Mouse (Mus musculus): ENCODE measurements around the gene Zbtb7b. TPM values are rescaled to one million over a fixed set of nuclear protein-coding genes. Genes with fewer than 3 reads are reported as not detected.

Zbtb7b gene
- total and polyA plus RNA-seq, 2 experiments from 2014 or later: 0.75 to 4.9 TPM

DNA sequence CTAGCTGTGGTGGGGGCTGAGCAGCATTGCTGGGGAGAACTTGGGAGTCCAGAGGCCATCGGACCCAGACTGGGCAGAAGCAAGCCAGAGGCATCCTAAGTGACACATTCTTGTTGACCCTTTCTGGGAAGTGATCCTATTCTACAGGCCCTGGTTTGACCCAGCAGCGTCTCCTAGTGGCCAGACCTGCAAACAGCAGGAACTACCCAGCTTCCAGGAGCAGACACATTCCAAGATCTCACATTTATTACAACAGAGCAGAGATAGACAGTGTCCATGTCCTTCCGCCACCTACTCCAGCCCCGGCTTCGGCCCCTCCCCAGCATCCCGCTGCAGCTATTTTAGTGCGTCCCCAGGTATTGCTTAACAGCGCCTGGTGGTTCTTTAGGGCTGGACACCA, 55.2 kb downstream of the Zbtb7b start:
- 38% methylated on average over 8 of the region's 8 CpGs for WGBS
- Histone ChIP-seq H3K9ac (no peak overlapping the region), H3K4me1 (ENCODE audit: insufficient read depth) (0 out of 2 replicates have a peak, but pooled peaks cover 10% of the 10 kb centered on the region), H3K4me3 (ENCODE audit: low read depth, low read length) (no peak overlapping the region), H3K27ac (ENCODE audit: low read depth, low read length) (no peak overlapping the region), H3K4me2 (ENCODE audit: low read depth) (no peak overlapping the region), H3K36me3 (ENCODE audit: insufficient read depth) (peaks cover 9% of the 10 kb centered on the region; the same call in 1 of the 2 replicates), H3K27me3 (ENCODE audit: insufficient read depth, low read length) (no peaks in the 10 kb centered on the region), H3K9me3 (ENCODE audit: low read length) (no peaks in the 10 kb centered on the region)
- ATAC-seq (no peak), DNase-seq (peak; percentile 77)
- TF ChIP-seq CTCF (IDR thresholded peaks at IDR 0.05; ENCODE audit: low read depth): peak; percentile 86

- Histone ChIP-seq H3K9ac (peak within 1 kb of the TSS; percentile 79), H3K4me2 (ENCODE audit: low read depth) (peak within 1 kb of the TSS; percentile 80), H3K4me1 (ENCODE audit: insufficient read depth) (peaks cover 12% of the 10 kb centered on the region), H3K36me3 (ENCODE audit: insufficient read depth) (peaks cover 14% of the 10 kb centered on the region), H3K27ac (ENCODE audit: low read depth, low read length) (peak within 1 kb of the TSS; percentile 82), H3K4me3 (ENCODE audit: low read depth, low read length) (peak within 1 kb of the TSS; percentile 81), H3K27me3 (ENCODE audit: insufficient read depth, low read length) (no peaks in the 10 kb centered on the region), H3K9me3 (ENCODE audit: low read length) (no peaks in the 10 kb centered on the region)
- TF ChIP-seq CTCF (IDR thresholded peaks at IDR 0.05; ENCODE audit: low read depth): no peak
- ATAC-seq: peak; percentile 80
- peak; percentile 79 for DNase-seq
- WGBS: under 1% methylated on average over 41 of the region's 44 CpGs
Measured at GRCm38 (mm10) chr3:89337721-89338578, 56.6 kb downstream of the Zbtb7b start, which contains the start of gene Efna4. Gene Efna4, minus strand, starts transcription at chr3:89338028.

DNA sequence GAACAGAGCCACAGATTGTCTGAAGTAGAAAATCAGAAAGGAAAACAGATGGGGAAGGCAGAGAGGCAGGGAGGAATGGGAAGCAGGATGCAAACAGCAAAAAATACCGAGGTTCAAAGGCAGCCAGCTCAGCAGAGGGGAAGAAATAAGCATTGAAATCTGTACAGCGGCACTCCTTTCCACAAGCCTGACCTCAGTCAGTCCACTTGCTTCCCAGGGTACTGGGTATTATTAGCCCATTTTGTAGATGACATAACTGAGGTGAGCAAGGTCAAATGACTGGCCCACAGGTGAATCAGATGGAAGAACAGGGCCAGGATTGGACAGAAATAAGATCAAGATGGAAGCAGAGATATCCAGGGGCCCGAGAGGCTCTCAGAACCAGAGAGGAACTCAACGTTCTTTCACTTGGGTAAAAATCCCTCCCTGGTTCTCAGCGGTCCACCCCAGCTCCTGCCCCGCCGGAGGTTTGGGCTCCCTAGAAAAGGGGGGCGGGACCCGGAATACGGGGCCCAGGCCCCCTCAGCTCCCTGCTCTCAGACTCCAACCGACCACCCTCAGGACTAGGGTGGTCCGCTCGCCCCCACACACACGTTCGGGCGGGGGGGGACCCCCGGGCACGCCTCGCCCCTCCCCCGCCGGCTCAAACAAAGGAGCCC, 57.4 kb downstream of the Zbtb7b start:
- peak overlapping the region; percentile 79 for H3K9ac ChIP-seq
- peaks cover 19% of the 10 kb centered on the region for H3K4me1 ChIP-seq (ENCODE audit: insufficient read depth)
- H3K4me3 ChIP-seq (ENCODE audit: low read depth, low read length): peak overlapping the region; percentile 81
- 2% methylated on average over 20 of the region's 21 CpGs for WGBS
- no peaks in the 10 kb centered on the region for H3K27me3 ChIP-seq (ENCODE audit: insufficient read depth, low read length)
- no peaks in the 10 kb centered on the region for H3K9me3 ChIP-seq (ENCODE audit: low read length)
- peak overlapping the region; percentile 82 for H3K27ac ChIP-seq (ENCODE audit: low read depth, low read length)
- DNase-seq (peak; percentile 41), ATAC-seq (no peak)
- H3K4me2 ChIP-seq (ENCODE audit: low read depth): peak overlapping the region; percentile 80
- peaks cover 14% of the 10 kb centered on the region for H3K36me3 ChIP-seq (ENCODE audit: insufficient read depth)
- TF ChIP-seq CTCF (IDR thresholded peaks at IDR 0.05; ENCODE audit: low read depth): no peak

- peak overlapping the region; percentile 82 for H3K27ac ChIP-seq (ENCODE audit: low read depth, low read length)
- H3K9ac ChIP-seq: peak overlapping the region; percentile 79
- H3K36me3 ChIP-seq (ENCODE audit: insufficient read depth): peaks cover 14% of the 10 kb centered on the region
- WGBS: 7% methylated on average over 6 of the region's 6 CpGs
- ATAC-seq (no peak), DNase-seq (peak; percentile 27)
- H3K4me2 ChIP-seq (ENCODE audit: low read depth): peak overlapping the region; percentile 80
- H3K9me3 ChIP-seq (ENCODE audit: low read length): no peaks in the 10 kb centered on the region
- no peaks in the 10 kb centered on the region for H3K27me3 ChIP-seq (ENCODE audit: insufficient read depth, low read length)
- no peak for TF ChIP-seq CTCF (IDR thresholded peaks at IDR 0.05; ENCODE audit: low read depth)
- peak overlapping the region; percentile 81 for H3K4me3 ChIP-seq (ENCODE audit: low read depth, low read length)
- H3K4me1 ChIP-seq (ENCODE audit: insufficient read depth): peaks cover 20% of the 10 kb centered on the region
Measured at GRCm38 (mm10) chr3:89336529-89336928, 58.0 kb downstream of the Zbtb7b start.

DNA sequence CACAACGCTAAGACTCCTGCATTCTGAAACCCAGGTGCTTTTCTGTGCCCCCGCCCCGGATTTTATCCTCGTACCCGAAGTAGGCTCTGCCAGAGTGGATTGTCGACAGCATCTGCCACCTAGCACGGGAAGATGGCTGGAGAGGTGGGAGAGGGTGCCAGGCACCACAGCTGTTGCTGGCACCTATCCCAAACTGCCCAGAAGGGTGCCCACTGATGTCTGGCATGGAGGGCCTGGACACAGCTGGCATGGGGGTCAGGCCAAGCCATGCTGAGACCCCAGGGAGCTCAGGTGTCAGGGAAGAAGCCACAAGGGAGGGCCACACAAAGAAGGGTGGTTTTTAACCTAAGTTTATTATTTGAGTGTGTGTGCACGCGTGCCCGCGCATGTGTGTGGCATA, 61.5 kb downstream of the Zbtb7b start:
- no peaks in the 10 kb centered on the region for H3K9me3 ChIP-seq (ENCODE audit: low read length)
- no peak for TF ChIP-seq CTCF (IDR thresholded peaks at IDR 0.05; ENCODE audit: low read depth)
- DNase-seq (no peak), ATAC-seq (no peak)
- H3K27ac ChIP-seq (ENCODE audit: low read depth, low read length): no peak overlapping the region
- H3K9ac ChIP-seq: no peak overlapping the region
- H3K4me3 ChIP-seq (ENCODE audit: low read depth, low read length): no peak overlapping the region
- WGBS: 60% methylated on average over 11 of the region's 11 CpGs
- H3K36me3 ChIP-seq (ENCODE audit: insufficient read depth): peaks cover 9% of the 10 kb centered on the region
- no peak overlapping the region for H3K4me2 ChIP-seq (ENCODE audit: low read depth)
- H3K27me3 ChIP-seq (ENCODE audit: insufficient read depth, low read length): no peaks in the 10 kb centered on the region
- H3K4me1 ChIP-seq (ENCODE audit: insufficient read depth): peaks cover 17% of the 10 kb centered on the region

- DNase-seq (no peak), ATAC-seq (no peak)
- H3K4me3 ChIP-seq (ENCODE audit: low read depth, low read length): no peak overlapping the region
- no peak for TF ChIP-seq CTCF (IDR thresholded peaks at IDR 0.05; ENCODE audit: low read depth)
- no peak overlapping the region for H3K27ac ChIP-seq (ENCODE audit: low read depth, low read length)
- H3K36me3 ChIP-seq (ENCODE audit: insufficient read depth): peaks cover 9% of the 10 kb centered on the region
- H3K4me2 ChIP-seq (ENCODE audit: low read depth): no peak overlapping the region
- no peaks in the 10 kb centered on the region for H3K27me3 ChIP-seq (ENCODE audit: insufficient read depth, low read length)
- 30% methylated on average over 12 of the region's 12 CpGs for WGBS
- H3K4me1 ChIP-seq (ENCODE audit: insufficient read depth): peaks cover 17% of the 10 kb centered on the region
- no peaks in the 10 kb centered on the region for H3K9me3 ChIP-seq (ENCODE audit: low read length)
- H3K9ac ChIP-seq: no peak overlapping the region; the same call in 1 of the 2 replicates
Measured at GRCm38 (mm10) chr3:89332476-89332875, 62.1 kb downstream of the Zbtb7b start.

DNA sequence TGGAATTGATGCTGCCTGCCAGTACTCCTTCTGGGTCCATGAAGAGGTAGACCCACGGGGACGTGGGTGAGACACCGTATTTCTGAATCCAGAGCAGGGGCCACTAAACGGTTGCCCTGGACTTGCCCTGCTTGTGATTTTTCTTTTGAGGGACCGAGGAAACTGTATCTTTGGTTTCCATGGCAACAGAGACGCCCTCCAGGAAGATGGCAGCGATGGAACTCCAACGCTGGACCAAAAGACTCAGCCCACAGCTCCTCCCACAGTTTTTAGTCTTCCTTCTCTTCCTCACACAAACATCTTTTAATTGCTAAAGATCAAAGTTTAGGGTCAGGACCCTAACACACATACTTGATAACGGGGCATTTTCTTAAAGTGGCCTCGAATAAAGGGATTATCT, 62.6 kb downstream of the Zbtb7b start:
- no peak for TF ChIP-seq CTCF (IDR thresholded peaks at IDR 0.05; ENCODE audit: low read depth)
- H3K4me2 ChIP-seq (ENCODE audit: low read depth): no peak overlapping the region
- H3K36me3 ChIP-seq (ENCODE audit: insufficient read depth): peaks cover 9% of the 10 kb centered on the region
- no peaks in the 10 kb centered on the region for H3K27me3 ChIP-seq (ENCODE audit: insufficient read depth, low read length)
- no peak for ATAC-seq
- no peaks in the 10 kb centered on the region for H3K9me3 ChIP-seq (ENCODE audit: low read length)
- no peak overlapping the region for H3K4me3 ChIP-seq (ENCODE audit: low read depth, low read length)
- no peak overlapping the region for H3K9ac ChIP-seq
- DNase-seq: peak; percentile 49
- WGBS: 32% methylated on average over 10 of the region's 10 CpGs
- H3K4me1 ChIP-seq (ENCODE audit: insufficient read depth): peaks cover 17% of the 10 kb centered on the region
- H3K27ac ChIP-seq (ENCODE audit: low read depth, low read length): no peak overlapping the region
